Mouse (Mus musculus) layer of hippocampus, adult 8-10 months (tissue): ENCODE measurements at regions not wholly inside any gene's neighbourhood (a gene's known extent, or its start where the extent isn't known, plus 50 kb on each side); places are given as distances from the start of the nearest gene placed in this dataset.

Source experiments
- DNase-seq, 2 experiments: peaks; one replicate each; pipeline ENCODE4 v3.0.0; 2022; ENCODE audit warnings: low spot score in 2 of 2

DNA sequence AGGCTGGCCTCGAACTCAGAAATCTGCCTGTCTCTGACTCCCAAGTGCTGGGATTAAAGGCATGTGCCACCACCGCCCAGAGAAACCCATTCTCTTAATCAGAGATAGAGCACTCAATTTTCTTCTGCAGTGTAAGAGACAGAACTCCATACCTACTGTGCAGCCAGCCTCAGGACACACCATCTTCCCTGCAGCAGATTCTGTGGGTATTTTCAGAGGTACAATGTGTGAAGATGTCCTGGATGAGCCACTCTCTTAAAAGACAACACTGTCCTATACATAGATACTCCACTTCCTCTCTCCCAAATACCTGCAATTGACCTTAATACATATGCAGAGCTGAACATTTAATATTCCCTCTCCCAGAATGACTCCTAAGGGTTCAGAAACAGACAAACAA is 111.5 kb downstream of the Nr1d2 start:
- DNase-seq: no peak

GRCm38 (mm10) chr14:18106901-18107789 is 131.8 kb downstream of the Nr1d2 start:
- DNase-seq: peak; percentile 56 to 57

- no peak for DNase-seq
Measured at GRCm38 (mm10) chr14:18105606-18106005, 133.3 kb downstream of the Nr1d2 start.

- no peak for DNase-seq
Measured at GRCm38 (mm10) chr14:18100195-18100594, 138.7 kb downstream of the Nr1d2 start.
